Mouse (Mus musculus): ENCODE results near the gene Gm45808.

- no peak for TF ChIP-seq CTCF (IDR thresholded peaks at IDR 0.05; ENCODE audit: borderline replicate concordance, control insufficient read depth, extremely low read depth, insufficient read depth, low read length, poor library complexity)
- TF ChIP-seq POLR2A (IDR thresholded peaks at IDR 0.05; ENCODE audit: control insufficient read depth, extremely low read depth, insufficient read depth, low read length, poor library complexity): no peak
Measured at GRCm38 (mm10) chr7:45470869-45471268, 15.7 kb downstream of the Gm45808 start.
